Mouse (Mus musculus) midbrain, embryonic 12.5 days (tissue): ENCODE data around the gene Gpr108. TPM values are rescaled to one million over a fixed set of nuclear protein-coding genes. Genes with fewer than 3 reads are reported as not detected.

ENCODE experiments used
- ATAC-seq: fragments of 200-750 bp; cut with Nextera tagmentation; 2 replicates; pipeline ENCODE4 v1.8.0; 2017; ENCODE audit warnings: low read depth, moderate TSS enrichment, moderate library complexity; ENCODE audit not compliant: low FRiP score
- H3K27ac ChIP-seq: fragments of 300-500 bp; sonication (generic); replicated peaks from 2 replicates; pipeline ENCODE4 v1.5.1; 2016; ENCODE audit warnings: mild to moderate bottlenecking
- H3K27me3 ChIP-seq: fragments of 300-500 bp; sonication (generic); 2 replicates; pipeline ENCODE4 v1.6.1; 2016; ENCODE audit warnings: mild to moderate bottlenecking
- H3K36me3 ChIP-seq: fragments of 300-500 bp; sonication (generic); 2 replicates; pipeline ENCODE4 v1.6.1; 2016
- H3K4me1 ChIP-seq: fragments of 300-500 bp; sonication (generic); 2 replicates; pipeline ENCODE4 v1.6.1; 2016
- H3K4me2 ChIP-seq: fragments of 300-500 bp; sonication (generic); replicated peaks from 2 replicates; pipeline ENCODE4 v1.6.1; 2016; ENCODE audit warnings: mild to moderate bottlenecking, moderate library complexity
- H3K4me3 ChIP-seq: fragments of 300-500 bp; sonication (generic); 2 replicates; pipeline ENCODE4 v1.5.1; 2016; ENCODE audit warnings: mild to moderate bottlenecking
- H3K9ac ChIP-seq: fragments of 300-500 bp; sonication (generic); replicated peaks from 2 replicates; pipeline ENCODE4 v1.6.1; 2016; ENCODE audit warnings: mild to moderate bottlenecking, moderate library complexity
- H3K9me3 ChIP-seq: fragments of 300-500 bp; sonication (generic); 2 replicates; pipeline ENCODE4 v1.6.1; 2016; ENCODE audit warnings: mild to moderate bottlenecking
- WGBS: fragments of 180-500 bp; shearing (Covaris S2); methylation state at CpG from one replicate; pipeline ENCODE4 v1.1.7; 2016; 5-methylcytosine and 5-hydroxymethylcytosine counted together
- polyA plus RNA-seq: library from polyadenylated mRNA; unstranded; fragments of >200 nt; fragmentation: Nextera tagmentation; extraction: Ambion mirVana; gene quantifications from 2 replicates; pipeline ENCODE4 v1.2.1, GENCODE M21; 2016

Gene Gpr108
- polyA plus RNA-seq, 1 experiment from 2014 or later = 24.5 TPM

DNA sequence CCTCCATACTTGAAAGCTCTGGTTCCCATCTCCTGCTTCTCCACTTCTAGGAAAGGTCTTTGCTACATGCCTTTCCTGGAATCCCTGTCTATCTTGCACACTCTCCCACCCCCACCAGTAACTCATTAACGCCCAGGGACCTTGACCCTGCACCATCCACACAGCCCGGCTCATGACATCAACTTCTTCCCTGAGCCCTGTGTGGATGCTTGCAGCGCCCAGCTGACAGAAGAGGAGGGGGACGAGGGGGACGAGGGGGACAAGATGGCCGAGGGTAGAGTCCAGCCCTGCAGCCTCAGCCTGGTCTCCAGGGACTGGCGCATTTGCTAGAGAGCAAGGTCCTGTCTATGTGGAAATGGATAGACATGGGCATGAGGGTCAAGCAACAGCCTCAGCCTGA, 15.2 kb downstream of the Gpr108 start:
- Histone ChIP-seq H3K4me3 (no peak overlapping the region), H3K27ac (no peak overlapping the region), H3K4me1 (no peaks in the 10 kb centered on the region), H3K9ac (no peak overlapping the region), H3K4me2 (no peak overlapping the region), H3K27me3 (no peaks in the 10 kb centered on the region), H3K9me3 (no peaks in the 10 kb centered on the region), H3K36me3 (peaks cover 33% of the 10 kb centered on the region)
- 51% methylated on average over 7 of the region's 7 CpGs for WGBS
- ATAC-seq = no peak

DNA sequence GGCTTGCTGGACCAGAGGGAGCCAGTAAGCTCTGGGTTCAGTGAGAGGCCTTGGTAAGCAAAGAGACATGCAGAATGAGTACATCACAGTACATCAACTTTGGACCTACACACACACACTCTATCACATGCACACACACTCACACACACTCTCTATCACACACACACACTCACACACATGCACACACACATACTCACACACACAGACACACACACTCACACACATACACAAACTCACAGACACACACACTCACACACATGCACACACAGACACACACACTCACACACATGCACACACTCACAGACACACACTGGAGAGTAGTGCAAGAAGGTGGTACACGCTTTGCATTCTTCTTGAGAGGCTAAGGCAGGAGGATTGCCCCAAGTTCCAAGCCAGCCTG, 16.0 kb downstream of the Gpr108 start:
- Histone ChIP-seq H3K27ac (no peak overlapping the region), H3K4me3 (no peak overlapping the region), H3K9me3 (no peaks in the 10 kb centered on the region), H3K9ac (no peak overlapping the region), H3K27me3 (no peaks in the 10 kb centered on the region), H3K4me1 (no peaks in the 10 kb centered on the region), H3K36me3 (peaks cover 24% of the 10 kb centered on the region), H3K4me2 (no peak overlapping the region)
- WGBS = 80% methylated on average over 1 of the region's 1 CpGs
- no peak for ATAC-seq

DNA sequence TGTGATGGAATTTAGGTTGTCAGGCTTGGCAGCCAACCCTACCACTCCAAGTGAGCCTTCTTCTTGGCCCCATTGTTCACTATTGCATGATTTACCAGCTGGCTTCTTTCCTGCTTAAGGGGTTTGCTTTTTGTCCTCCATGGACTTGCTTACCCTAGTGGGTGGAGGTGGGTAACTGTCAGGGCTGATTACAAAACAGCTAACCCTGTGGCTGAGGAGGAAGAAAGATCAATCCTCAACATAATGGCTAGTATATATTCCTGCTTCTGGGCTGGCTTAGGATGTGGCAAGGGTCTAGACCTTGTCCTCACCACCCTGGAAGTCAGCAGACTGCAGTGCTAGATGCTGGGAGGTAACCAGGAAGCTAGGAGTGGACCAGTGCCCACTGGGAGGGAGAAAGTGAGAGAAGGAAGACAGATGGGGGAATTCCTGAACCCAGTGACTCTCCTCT, 16.9 kb downstream of the Gpr108 start:
- Histone ChIP-seq H3K36me3 (peaks cover 16% of the 10 kb centered on the region), H3K27me3 (no peaks in the 10 kb centered on the region), H3K27ac (no peak overlapping the region), H3K9me3 (no peaks in the 10 kb centered on the region), H3K9ac (no peak overlapping the region), H3K4me1 (no peaks in the 10 kb centered on the region), H3K4me2 (no peak overlapping the region), H3K4me3 (no peak overlapping the region)
- ATAC-seq = no peak

DNA sequence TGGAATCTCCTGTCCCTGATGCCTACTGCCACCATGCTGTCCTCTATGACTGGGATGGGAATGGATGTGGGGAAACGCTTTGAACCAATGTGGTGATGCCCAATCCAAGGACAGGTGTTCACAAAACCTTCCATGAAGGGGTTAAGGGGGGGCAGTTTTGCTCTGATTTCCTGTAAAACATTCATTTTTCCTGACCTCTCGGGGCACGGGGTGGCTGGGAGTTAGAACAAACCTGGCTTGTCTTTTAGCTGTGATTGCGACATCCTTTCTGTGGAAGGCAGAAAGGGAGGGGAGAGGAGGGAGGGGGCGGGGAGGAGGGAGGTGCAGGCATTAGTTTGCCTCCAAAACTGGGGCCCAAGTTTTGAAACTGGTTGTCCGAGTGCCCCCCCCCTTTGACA, 17.5 kb downstream of the Gpr108 start:
- Histone ChIP-seq H3K27me3 (no peaks in the 10 kb centered on the region), H3K4me3 (no peak overlapping the region), H3K9me3 (no peaks in the 10 kb centered on the region), H3K9ac (no peak overlapping the region), H3K27ac (no peak overlapping the region), H3K4me2 (no peak overlapping the region), H3K36me3 (peaks cover 10% of the 10 kb centered on the region), H3K4me1 (no peaks in the 10 kb centered on the region)
- WGBS = 61% methylated on average over 6 of the region's 6 CpGs
- ATAC-seq = no peak

DNA sequence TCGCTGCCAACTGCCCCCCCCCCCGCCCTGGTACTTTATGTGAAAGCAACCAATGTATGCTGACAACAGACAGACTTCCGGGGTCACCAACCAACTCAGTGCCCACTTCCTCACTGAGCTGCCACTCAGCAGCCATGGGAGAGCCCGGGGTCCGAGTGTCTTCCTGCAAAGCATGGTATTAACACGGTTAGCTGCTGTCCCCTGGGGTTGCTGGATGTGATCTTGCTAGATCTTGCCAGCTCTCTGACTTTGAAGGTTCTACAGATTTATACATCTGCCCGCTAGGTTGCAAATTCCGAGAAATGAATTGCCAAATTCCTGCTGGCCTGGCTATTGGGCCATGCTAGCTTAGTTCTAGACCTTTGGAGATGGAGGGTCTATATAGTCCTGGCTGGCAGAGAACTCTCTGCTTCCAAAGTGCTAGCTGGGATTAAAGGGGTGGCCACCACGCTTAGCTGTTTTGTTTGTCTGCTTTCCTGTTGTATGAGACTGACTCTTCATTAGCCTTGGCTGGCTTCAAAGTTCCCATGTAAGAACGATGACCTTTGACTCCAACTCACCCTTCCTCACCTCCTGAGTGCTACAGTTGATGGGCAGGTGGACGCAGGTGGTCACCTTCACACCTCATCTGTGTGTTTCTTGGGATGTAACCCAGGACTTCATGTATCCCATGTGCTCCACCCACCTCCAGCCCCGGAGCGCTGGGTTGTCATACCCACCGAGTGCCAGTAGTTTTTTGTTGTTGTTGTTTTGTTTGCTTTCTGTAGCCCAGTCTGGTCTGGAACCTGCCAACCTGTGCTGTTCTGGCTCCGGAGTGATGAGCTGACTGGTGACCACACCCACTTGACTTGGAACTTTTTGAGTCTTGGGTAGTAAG, 18.2 kb downstream of the Gpr108 start:
- WGBS = 83% methylated on average over 15 of the region's 15 CpGs
- Histone ChIP-seq H3K9me3 (no peaks in the 10 kb centered on the region), H3K27ac (no peak overlapping the region), H3K27me3 (no peaks in the 10 kb centered on the region), H3K9ac (no peak overlapping the region), H3K4me3 (no peak overlapping the region), H3K4me1 (no peaks in the 10 kb centered on the region), H3K36me3 (0 out of 2 replicates have a peak, but pooled peaks cover 6% of the 10 kb centered on the region), H3K4me2 (no peak overlapping the region)
- no peak for ATAC-seq

DNA sequence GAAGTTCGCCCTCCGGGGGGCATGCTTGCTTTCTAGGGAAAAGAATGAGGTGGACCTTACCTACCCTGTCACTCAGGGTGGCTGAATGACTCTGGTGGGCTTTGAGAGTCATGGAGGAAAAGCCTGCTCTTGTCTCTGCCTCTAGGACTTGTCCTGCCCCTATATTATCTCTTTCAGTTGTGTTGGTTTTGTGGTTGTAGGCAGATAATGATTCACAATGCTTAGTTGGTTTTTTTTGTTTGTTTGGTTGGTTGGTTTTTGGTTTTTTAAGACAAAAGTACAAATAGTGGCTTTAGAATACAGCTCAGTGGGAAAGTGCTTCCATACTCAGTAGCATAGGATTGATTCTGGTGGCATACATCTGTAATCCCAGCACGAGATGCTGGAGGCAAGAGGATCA, 19.4 kb downstream of the Gpr108 start:
- Histone ChIP-seq H3K4me1 (no peaks in the 10 kb centered on the region), H3K4me2 (no peak overlapping the region), H3K4me3 (no peak overlapping the region), H3K9me3 (no peaks in the 10 kb centered on the region), H3K27me3 (peaks cover 5% of the 10 kb centered on the region; the same call in 1 of the 2 replicates), H3K9ac (no peak overlapping the region), H3K36me3 (no peaks in the 10 kb centered on the region), H3K27ac (no peak overlapping the region)
- 77% methylated on average over 3 of the region's 3 CpGs for WGBS
- no peak for ATAC-seq

DNA sequence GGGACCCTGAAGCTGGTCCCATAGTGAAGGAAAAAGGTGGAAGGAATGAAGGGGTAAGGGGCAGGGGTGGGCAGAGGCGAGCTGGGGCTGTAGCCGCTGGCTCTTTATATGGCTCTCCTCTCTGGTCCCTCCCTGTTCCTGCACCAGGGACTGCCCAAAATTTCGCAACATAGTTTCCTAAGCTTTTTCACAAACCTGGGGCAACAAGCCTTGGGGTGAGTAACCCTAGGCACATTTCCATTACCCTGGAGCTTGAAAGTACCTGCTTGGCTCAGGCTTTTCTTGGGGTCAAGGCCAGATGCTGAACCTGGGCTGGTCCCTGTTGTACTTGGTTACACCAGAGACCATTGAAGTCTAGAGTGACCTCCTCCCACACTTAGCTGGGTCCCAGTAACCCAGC, 20.2 kb downstream of the Gpr108 start, which contains the start of gene C3:
TSS of gene C3 (minus strand) at position 123 of the 400 bp plus-strand sequence.
- Histone ChIP-seq H3K4me3 (no peak within 1 kb of the TSS), H3K9me3 (no peaks in the 10 kb centered on the region), H3K27me3 (peaks cover 5% of the 10 kb centered on the region; the same call in 1 of the 2 replicates), H3K4me1 (no peaks in the 10 kb centered on the region), H3K9ac (no peak within 1 kb of the TSS), H3K4me2 (no peak within 1 kb of the TSS), H3K27ac (no peak within 1 kb of the TSS), H3K36me3 (no peaks in the 10 kb centered on the region)
- ATAC-seq = no peak
- WGBS = 75% methylated on average over 3 of the region's 3 CpGs

DNA sequence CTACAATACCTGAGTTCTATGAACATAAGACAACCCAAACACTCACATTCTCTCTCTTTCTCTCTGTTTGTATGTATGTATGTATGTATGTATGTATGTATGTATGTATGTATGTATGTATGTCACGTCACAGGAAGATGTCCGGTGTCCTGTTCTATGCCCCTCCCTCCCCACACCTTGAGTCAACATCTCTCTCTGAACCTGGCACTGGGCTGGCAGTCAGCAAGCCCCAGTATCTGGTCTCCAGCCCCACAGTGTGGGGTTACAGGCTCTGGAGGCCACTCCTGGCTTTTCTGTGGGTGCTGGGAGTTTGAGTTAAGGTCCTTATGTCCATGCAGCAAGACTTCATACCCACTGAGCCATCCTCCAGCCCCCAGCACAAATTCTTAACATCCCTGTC, 20.8 kb downstream of the Gpr108 start:
- Histone ChIP-seq H3K27ac (no peak overlapping the region), H3K27me3 (peaks cover 5% of the 10 kb centered on the region; the same call in 1 of the 2 replicates), H3K4me2 (no peak overlapping the region), H3K9me3 (no peaks in the 10 kb centered on the region), H3K4me1 (no peaks in the 10 kb centered on the region), H3K9ac (no peak overlapping the region), H3K36me3 (no peaks in the 10 kb centered on the region), H3K4me3 (no peak overlapping the region)
- WGBS = no CpG with 5 or more reads among the region's 2 CpGs
- ATAC-seq = no peak

DNA sequence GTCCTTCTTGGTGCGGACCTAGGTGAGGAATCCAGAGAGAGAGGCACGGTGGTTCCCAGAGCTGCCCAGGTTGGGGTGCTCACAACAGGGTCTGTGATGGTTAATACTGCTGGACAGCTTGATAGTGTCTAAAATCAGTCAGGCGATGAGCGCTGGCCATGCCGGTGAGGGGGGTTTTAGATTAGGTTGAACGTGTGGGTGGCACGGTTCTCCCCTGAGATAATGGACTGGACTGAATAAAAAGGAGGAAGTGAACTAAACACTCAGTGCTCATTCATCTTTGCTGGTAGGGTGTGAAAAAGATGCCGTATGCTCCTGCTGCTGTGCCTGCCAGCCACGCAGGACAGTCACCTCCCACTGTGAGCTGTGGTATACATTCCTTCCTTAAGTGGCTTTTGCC, 24.9 kb downstream of the Gpr108 start:
- Histone ChIP-seq H3K9me3 (no peaks in the 10 kb centered on the region), H3K4me3 (no peak overlapping the region), H3K27me3 (peaks cover 11% of the 10 kb centered on the region), H3K4me1 (no peaks in the 10 kb centered on the region), H3K9ac (no peak overlapping the region), H3K27ac (no peak overlapping the region), H3K4me2 (no peak overlapping the region), H3K36me3 (no peaks in the 10 kb centered on the region)
- no peak for ATAC-seq
- WGBS = 83% methylated on average over 9 of the region's 9 CpGs

DNA sequence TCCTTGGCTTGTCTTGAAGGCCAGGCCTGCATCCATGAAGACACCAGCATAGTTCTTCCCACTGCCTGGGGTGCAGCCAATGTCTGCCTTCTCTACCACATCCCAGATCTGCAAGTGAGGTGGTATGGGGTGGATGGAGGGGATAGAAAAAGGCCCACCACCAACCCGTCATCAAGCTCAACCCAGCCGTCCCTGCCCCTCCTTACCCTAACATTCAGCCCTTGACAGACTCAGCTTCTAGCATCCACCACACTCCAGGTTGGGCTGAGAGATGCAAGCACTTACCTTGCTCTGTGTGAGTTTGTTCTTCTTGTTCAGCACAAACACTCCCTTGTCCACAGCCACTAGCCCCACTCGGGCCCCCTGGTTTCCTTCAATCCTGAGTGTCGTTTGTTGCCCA, 26.3 kb downstream of the Gpr108 start:
- no peak overlapping the region for H3K4me2 ChIP-seq
- no peaks in the 10 kb centered on the region for H3K4me1 ChIP-seq
- no peak overlapping the region for H3K27ac ChIP-seq
- H3K27me3 ChIP-seq = peaks cover 18% of the 10 kb centered on the region
- WGBS = 82% methylated on average over 4 of the region's 4 CpGs
- no peak for ATAC-seq
- H3K36me3 ChIP-seq = no peaks in the 10 kb centered on the region
- no peak overlapping the region for H3K9ac ChIP-seq
- no peaks in the 10 kb centered on the region for H3K9me3 ChIP-seq
- no peak overlapping the region for H3K4me3 ChIP-seq

DNA sequence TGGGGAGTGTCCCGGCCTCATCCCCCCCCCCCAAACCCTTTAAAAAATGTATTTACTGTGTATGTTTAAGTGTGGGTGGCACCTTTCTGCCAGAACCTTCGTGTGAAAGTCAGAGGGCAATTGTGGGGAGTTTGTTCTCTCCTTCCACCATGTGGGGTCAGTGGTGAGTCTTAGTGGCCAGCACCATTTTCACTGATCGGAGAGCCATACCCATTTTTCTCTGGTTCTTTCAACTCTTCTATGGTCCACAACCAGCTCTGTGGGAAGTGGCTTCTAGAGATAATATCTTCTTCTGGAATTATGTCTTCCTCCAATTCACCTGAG, 28.4 kb downstream of the Gpr108 start:
- H3K9me3 ChIP-seq = no peaks in the 10 kb centered on the region
- WGBS = 22% methylated on average over 3 of the region's 3 CpGs
- no peak overlapping the region for H3K9ac ChIP-seq
- no peaks in the 10 kb centered on the region for H3K4me1 ChIP-seq
- peaks cover 17% of the 10 kb centered on the region for H3K27me3 ChIP-seq
- H3K4me2 ChIP-seq = no peak overlapping the region
- H3K27ac ChIP-seq = no peak overlapping the region
- H3K36me3 ChIP-seq = no peaks in the 10 kb centered on the region
- no peak overlapping the region for H3K4me3 ChIP-seq
- no peak for ATAC-seq

DNA sequence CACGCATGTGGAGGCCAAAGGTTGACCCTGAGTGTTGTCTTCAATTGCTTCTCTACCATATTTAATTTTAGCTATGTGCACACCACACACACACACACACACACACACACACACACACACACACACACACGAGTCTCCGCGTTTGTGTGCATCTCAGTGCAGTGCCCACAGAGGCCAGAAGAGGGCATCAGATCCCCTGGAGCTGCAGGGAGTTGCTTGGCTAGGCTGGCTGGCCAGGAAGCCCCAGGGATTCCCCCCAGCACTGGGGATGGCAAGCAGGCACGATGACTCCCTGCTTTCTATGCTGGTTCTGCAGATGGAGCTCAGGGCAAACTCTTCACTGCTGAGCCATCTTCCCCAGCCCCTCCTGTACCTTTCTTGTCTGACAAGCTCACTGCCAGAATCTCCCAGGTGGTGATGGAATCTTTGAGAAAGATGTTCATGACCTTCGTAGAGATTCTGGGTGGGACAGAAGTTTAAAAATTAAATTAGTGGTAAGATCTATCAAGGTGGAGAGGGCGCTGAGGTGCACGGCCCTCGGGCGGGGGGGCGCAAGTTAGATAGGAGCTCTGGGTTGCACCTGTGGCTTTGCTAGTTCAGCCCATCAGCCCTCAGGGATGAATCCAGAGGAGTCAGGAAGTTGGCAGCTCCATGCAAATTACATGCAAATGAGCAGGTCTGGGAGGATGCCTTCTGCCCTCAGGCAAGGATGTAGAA, 28.9 kb downstream of the Gpr108 start:
- no peak; the same call in 1 of the 2 replicates for ATAC-seq

More for the DNA sequence above, 28.9 kb downstream of the Gpr108 start:
- Histone ChIP-seq H3K9ac (no peak overlapping the region), H3K27ac (no peak overlapping the region), H3K4me2 (no peak overlapping the region), H3K4me3 (no peak overlapping the region), H3K9me3 (no peaks in the 10 kb centered on the region), H3K36me3 (no peaks in the 10 kb centered on the region), H3K27me3 (peaks cover 13% of the 10 kb centered on the region), H3K4me1 (no peaks in the 10 kb centered on the region)
- WGBS = 26% methylated on average over 11 of the region's 11 CpGs
